Mouse (Mus musculus): ENCODE measurements around the gene Gm42791.

DNA sequence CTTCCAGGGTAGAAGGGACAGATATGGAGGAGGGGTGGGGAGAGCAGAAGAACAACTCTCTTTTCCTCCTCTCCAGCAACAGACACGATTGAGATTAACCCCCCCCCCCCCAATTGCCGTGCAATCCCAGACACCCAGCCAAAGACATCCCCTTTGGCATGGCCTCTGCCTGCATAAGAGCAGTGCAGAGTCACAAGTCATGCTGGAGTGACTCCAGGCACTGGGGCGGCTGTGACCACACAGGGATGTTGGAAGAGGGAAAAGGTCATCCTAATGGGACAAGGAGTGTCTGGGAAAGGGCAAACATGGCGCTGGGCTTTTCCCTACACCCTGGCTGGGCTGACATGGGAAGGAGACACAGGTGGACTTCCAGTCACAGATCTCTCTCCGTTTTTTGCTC, 41.8 kb downstream of the Gm42791 start:
- TF ChIP-seq CTCF (IDR thresholded peaks at IDR 0.05; ENCODE audit: extremely low read depth, insufficient read length, insufficient replicate concordance, low read depth, low read length) (no peak), POLR2A (IDR thresholded peaks at IDR 0.05; ENCODE audit: low read depth, low read length) (no peak)
